Mouse (Mus musculus) liver, embryonic 12.5 days (tissue): ENCODE measurements around the gene Fras1. TPM values are rescaled to one million over a fixed set of nuclear protein-coding genes. Genes with fewer than 3 reads are reported as not detected.

Source experiments
- ATAC-seq: fragments of 200-750 bp; cut with Nextera tagmentation; 2 replicates; pipeline ENCODE4 v1.8.0; 2017; ENCODE audit warnings: moderate number of reproducible peaks, mild to moderate bottlenecking, moderate library complexity
- H3K27ac ChIP-seq: fragments of 300-500 bp; sonication (generic); 2 replicates; pipeline ENCODE4 v1.5.1; 2016; ENCODE audit warnings: mild to moderate bottlenecking
- H3K27me3 ChIP-seq: fragments of 300-500 bp; sonication (generic); replicated peaks from 2 replicates; pipeline ENCODE4 v1.6.1; 2016; ENCODE audit warnings: mild to moderate bottlenecking, moderate library complexity
- H3K36me3 ChIP-seq: fragments of 300-500 bp; sonication (generic); 2 replicates; pipeline ENCODE4 v1.6.1; 2016; ENCODE audit warnings: mild to moderate bottlenecking, moderate library complexity
- H3K4me1 ChIP-seq: fragments of 300-500 bp; sonication (generic); 2 replicates; pipeline ENCODE4 v1.6.1; 2016
- H3K4me2 ChIP-seq: fragments of 300-500 bp; sonication (generic); 2 replicates; pipeline ENCODE4 v1.6.1; 2016; ENCODE audit warnings: mild to moderate bottlenecking, moderate library complexity
- H3K4me3 ChIP-seq: fragments of 300-500 bp; sonication (generic); 2 replicates; pipeline ENCODE4 v1.5.1; 2016; ENCODE audit warnings: mild to moderate bottlenecking, moderate library complexity
- H3K9ac ChIP-seq: fragments of 300-500 bp; sonication (generic); 2 replicates; pipeline ENCODE4 v1.6.1; 2016; ENCODE audit warnings: mild to moderate bottlenecking, moderate library complexity
- H3K9me3 ChIP-seq: fragments of 300-500 bp; sonication (generic); replicated peaks from 2 replicates; pipeline ENCODE4 v1.6.1; 2016; ENCODE audit warnings: mild to moderate bottlenecking, moderate library complexity
- WGBS: fragments of 180-500 bp; shearing (Covaris S2); methylation state at CpG from one replicate; pipeline ENCODE4 v1.1.7; 2016; ENCODE audit not compliant: insufficient replicate concordance; 5-methylcytosine and 5-hydroxymethylcytosine counted together
- polyA plus RNA-seq: library from polyadenylated mRNA; unstranded; fragments of >200 nt; fragmentation: Nextera tagmentation; extraction: Ambion mirVana; gene quantifications from 2 replicates; pipeline ENCODE4 v1.2.1, GENCODE M21; 2016

The Fras1 gene
- polyA plus RNA-seq, 1 experiment from 2014 or later = 3.0 TPM

DNA sequence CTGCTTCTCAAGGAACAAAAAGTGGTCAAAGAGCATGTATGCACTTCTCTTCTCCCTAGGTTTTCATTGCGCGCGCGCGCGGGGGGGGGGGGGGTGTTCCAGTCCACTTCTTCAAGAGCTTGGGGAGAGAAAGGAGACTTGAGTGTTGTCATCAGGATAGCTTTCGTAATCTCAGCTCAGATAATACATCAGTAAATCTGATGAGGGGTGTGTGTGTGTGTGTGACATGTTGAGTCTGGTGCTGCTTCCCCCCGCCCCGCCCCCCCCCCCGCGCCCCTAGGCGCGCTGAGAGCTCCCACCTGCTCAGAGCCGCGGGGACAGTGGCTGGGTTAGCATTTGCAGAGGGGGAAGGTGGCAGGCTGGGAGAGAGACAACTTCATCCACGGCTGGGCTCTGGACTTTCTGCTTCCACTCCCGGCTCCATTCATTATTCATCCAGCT, 1.7 kb downstream of the Fras1 start:
- peak overlapping the region; percentile 50 for H3K4me3 ChIP-seq
- H3K36me3 ChIP-seq = no peaks in the 10 kb centered on the region
- H3K4me2 ChIP-seq = peak overlapping the region; percentile 69
- no peaks in the 10 kb centered on the region for H3K9me3 ChIP-seq
- no peak overlapping the region for H3K9ac ChIP-seq
- H3K4me1 ChIP-seq = no peaks in the 10 kb centered on the region
- H3K27me3 ChIP-seq = peaks cover 66% of the 10 kb centered on the region
- 4% methylated on average over 14 of the region's 17 CpGs for WGBS
- ATAC-seq = no peak
- no peak overlapping the region for H3K27ac ChIP-seq

DNA sequence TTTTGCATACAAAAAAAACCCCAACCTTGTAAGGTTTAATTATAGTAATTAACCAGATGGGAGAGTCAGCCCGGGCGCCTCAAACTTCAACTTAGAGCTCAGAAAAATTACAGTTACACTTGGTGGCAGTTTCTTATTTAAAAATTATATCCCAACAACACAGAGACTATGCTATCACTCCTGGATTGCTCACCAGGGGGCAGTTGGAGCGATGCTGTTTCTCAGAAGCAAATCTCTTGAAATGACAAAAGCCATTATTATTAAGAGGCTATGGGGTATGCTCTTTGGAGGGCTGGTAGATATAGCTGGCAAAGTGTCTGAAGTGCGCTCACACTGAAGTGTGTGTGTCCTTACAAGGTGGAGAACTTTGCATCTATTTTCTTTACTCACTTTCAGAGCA, 2.5 kb downstream of the Fras1 start:
- Histone ChIP-seq H3K4me1 (no peaks in the 10 kb centered on the region), H3K9me3 (no peaks in the 10 kb centered on the region), H3K36me3 (no peaks in the 10 kb centered on the region), H3K9ac (no peak overlapping the region), H3K27me3 (peaks cover 62% of the 10 kb centered on the region), H3K4me3 (no peak overlapping the region), H3K4me2 (no peak overlapping the region; the same call in 1 of the 2 replicates), H3K27ac (no peak overlapping the region)
- 59% methylated on average over 4 of the region's 4 CpGs for WGBS
- ATAC-seq = no peak

DNA sequence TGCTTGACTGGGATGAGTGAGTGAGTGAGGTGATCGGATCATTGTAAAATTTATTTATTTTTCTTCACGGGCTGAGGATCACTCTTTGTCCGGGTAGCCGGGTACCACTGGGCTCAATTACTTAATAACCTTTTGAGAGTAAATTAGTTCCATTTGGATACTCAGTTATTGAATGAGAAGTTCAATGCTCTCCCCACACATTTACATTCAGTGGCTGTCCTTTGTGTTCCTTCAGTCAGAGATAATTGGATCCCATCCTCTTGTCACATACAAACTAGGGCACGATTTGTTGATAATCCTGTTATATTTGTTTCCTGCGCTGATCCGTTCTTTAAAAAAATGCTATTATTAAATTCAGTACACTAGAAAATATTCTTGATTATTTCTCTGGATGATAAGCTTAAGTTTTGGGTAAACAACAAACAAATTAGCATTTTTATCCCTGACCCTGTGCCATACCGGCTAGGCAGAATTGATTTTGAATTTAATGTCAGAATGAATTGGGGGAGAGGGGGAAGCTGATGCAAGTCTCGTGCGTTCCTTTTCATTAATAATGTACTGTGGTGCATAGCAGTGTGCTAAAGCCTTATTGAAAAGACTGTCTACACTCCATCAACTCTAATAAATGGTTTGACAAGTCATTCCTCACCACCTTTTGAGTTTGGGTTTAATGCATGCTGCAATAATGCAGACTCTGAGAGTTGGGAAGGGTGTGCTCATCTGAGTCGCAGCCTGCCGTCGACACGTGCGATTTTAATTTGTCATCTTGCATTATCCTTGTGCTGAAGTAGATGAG, 12.6 kb downstream of the Fras1 start:
- Histone ChIP-seq H3K27me3 (no peaks in the 10 kb centered on the region), H3K27ac (no peak overlapping the region), H3K4me1 (no peaks in the 10 kb centered on the region), H3K9me3 (peaks cover 5% of the 10 kb centered on the region; the same call in 1 of the 2 replicates), H3K36me3 (no peaks in the 10 kb centered on the region), H3K4me2 (no peak overlapping the region), H3K4me3 (no peak overlapping the region), H3K9ac (no peak overlapping the region)
- 85% methylated on average over 15 of the region's 15 CpGs for WGBS
- no peak for ATAC-seq

DNA sequence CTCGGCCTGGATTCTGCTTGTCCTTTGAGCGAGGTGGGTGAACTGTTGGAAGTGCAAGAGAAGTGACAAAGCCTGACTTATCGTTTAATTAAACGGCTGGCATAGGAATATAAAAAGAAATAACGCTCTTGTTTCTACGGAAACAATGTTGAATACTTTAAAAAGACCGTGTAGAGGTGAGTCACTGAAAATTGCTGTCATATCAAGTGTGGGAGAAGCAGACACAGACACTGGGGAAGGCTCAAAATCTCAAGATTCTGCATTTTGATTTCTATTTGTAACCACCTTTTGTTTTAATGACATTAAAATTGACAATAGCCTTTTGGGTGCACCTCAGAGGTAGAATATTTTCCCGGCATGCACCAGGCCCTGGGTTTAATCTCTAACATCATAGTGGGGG, 14.6 kb downstream of the Fras1 start:
- Histone ChIP-seq H3K4me3 (no peak overlapping the region), H3K27ac (no peak overlapping the region), H3K9ac (no peak overlapping the region), H3K27me3 (no peaks in the 10 kb centered on the region), H3K36me3 (no peaks in the 10 kb centered on the region), H3K4me2 (no peak overlapping the region), H3K4me1 (no peaks in the 10 kb centered on the region), H3K9me3 (peaks cover 5% of the 10 kb centered on the region; the same call in 1 of the 2 replicates)
- WGBS = 80% methylated on average over 8 of the region's 8 CpGs
- ATAC-seq = no peak

DNA sequence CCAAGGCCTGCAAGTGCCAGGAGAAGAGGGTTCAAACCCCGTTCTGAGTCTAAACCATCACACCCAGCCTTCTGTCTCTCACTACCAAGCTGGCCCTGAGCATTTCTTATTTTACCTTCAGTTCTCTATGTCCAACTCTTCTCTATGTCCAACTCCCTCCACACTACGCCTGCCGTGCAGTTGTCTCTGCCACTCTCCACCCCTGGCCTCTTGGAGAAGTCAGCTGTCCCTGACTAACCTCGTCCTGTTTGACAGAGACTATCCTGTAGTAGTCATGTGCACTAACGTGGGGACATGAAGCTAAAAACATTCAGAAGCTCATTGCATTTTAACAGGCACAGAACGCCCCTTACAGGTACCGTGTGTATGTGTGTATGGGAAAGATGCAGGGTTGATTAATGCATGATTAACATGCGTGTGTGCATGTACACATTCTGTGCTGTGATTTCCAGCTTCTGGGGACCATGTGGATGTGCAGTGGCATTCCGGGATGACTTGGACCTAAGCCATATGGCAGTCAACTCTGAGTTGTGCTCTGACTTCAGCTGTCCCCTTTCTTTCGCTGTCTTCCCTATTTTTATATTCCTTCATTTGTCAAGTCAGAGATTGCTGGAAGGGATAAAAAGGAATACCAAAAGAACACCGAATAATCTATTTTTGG, 16.3 kb downstream of the Fras1 start:
- 79% methylated on average over 11 of the region's 11 CpGs for WGBS
- Histone ChIP-seq H3K9ac (no peak overlapping the region), H3K4me1 (no peaks in the 10 kb centered on the region), H3K4me2 (no peak overlapping the region), H3K27ac (no peak overlapping the region), H3K4me3 (no peak overlapping the region), H3K9me3 (peaks cover 5% of the 10 kb centered on the region; the same call in 1 of the 2 replicates), H3K27me3 (no peaks in the 10 kb centered on the region), H3K36me3 (no peaks in the 10 kb centered on the region)
- no peak for ATAC-seq

DNA sequence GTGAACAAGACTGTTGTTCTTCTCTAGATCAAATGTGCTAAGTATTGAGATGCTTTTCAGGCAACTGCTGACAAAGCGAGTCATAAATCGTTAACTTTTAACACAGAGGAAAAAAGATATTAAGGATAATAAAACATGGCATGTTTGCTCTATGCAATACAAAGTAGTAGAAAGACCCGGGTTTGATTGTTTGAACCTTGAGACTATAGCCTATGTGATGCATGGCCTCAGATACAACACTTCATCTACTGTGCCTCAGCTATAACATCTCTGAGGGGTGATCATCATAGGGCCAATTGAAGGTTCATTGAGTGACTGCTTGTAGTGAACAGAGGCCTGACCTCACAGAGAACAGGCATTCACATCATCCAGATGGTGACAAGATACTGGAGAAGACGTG, 17.3 kb downstream of the Fras1 start:
- no peak for ATAC-seq
- no peak overlapping the region for H3K9ac ChIP-seq
- H3K36me3 ChIP-seq = no peaks in the 10 kb centered on the region
- peaks cover 5% of the 10 kb centered on the region; the same call in 1 of the 2 replicates for H3K9me3 ChIP-seq
- no peak overlapping the region for H3K27ac ChIP-seq
- H3K4me3 ChIP-seq = no peak overlapping the region
- no peaks in the 10 kb centered on the region for H3K4me1 ChIP-seq
- no peaks in the 10 kb centered on the region for H3K27me3 ChIP-seq
- 72% methylated on average over 4 of the region's 4 CpGs for WGBS
- no peak overlapping the region for H3K4me2 ChIP-seq

DNA sequence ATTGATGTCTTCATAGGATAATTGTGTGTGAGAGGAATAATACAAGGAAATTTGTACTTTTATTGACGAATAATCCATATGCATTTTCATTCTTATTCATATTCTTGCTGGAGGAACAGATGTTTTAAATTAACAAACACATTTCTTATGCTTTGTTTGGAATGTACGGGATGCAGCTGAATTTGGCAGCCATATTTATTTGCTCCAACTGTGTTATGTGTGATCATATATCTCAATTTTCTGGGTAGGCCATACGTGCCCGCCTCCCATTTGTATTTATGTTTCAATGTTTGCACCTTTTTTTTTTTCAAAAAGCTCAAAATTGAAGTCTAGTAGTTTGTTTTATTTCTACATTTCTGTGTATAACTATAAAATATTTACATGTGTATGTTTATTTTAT, 21.2 kb downstream of the Fras1 start:
- no peaks in the 10 kb centered on the region for H3K36me3 ChIP-seq

DNA sequence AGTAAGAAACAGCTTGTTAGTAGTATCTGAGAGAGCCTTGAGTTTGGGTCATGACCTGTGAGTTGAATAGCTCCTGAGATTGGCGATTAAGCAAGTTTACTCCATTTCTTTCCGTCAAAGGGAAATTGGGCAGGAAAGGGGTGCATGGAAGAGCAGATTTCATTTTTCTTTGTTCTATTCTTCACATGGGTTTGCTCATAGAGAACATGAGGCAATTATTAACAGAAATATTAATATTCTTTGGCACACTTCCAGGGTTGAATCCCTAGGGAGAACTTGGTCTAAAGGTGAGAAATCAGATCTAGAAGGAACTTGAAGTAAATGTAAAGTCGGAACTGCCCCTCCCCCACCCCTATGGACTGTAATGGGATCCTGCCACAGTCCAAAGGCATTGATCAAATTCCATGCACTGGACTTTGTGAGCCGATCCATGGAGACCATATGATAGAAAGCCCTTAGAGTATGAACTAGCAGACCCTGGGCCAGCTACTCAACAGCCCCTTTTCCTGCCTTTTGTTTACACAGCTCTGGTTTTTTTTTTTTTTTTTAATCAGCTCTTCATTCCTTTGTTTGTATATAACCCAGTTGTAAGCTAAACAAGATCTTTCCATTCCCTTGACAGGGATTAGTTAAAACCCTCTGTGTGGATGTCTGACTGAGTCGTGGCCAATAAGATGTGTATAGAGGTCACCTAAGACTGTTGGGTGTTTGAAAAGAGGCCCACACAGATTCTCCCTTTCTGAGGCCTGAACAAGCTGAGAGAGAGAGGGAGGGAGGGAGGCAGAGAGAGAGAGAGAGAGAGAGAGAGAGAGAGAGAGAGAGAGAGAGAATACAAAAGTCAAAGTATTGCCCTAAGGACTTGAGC, 22.3 kb downstream of the Fras1 start:
- Histone ChIP-seq H3K27me3 (no peaks in the 10 kb centered on the region), H3K4me2 (no peak overlapping the region), H3K9ac (no peak overlapping the region), H3K27ac (no peak overlapping the region), H3K9me3 (no peaks in the 10 kb centered on the region), H3K36me3 (no peaks in the 10 kb centered on the region), H3K4me1 (no peaks in the 10 kb centered on the region), H3K4me3 (no peak overlapping the region)
- whole genome bisulfite sequencing = 52% methylated on average over 5 of the region's 5 CpGs
- no peak for ATAC-seq

More for the DNA sequence above, 21.2 kb downstream of the Fras1 start:
- Histone ChIP-seq H3K4me2 (no peak overlapping the region), H3K27ac (no peak overlapping the region), H3K4me1 (no peaks in the 10 kb centered on the region), H3K9me3 (no peaks in the 10 kb centered on the region), H3K4me3 (no peak overlapping the region), H3K9ac (no peak overlapping the region), H3K27me3 (no peaks in the 10 kb centered on the region)
- WGBS = 75% methylated on average over 4 of the region's 4 CpGs
- no peak for ATAC-seq

DNA sequence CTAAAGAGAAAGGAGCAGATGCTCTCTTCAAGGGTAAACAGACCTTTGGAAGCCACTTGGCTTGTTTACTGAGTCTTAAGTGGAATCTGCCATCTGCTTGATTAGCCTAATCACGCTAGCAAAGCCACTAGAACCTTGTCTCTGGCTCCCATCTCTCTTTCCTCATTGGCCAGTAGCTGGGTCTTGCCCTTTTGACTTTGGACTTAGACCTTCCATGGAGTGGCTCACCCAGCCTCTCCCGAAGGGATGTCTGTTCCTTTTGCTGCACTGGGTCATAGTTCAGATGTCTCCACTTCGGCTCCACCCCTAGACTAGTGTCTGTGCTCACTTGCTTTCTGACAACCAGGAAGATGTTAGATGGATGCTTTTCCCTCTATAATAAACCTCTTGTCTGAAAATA, 28.8 kb downstream of the Fras1 start:
- no peaks in the 10 kb centered on the region for H3K9me3 ChIP-seq
- no peaks in the 10 kb centered on the region for H3K36me3 ChIP-seq
- H3K4me1 ChIP-seq = no peaks in the 10 kb centered on the region
- 54% methylated on average over 3 of the region's 3 CpGs for WGBS
- H3K9ac ChIP-seq = no peak overlapping the region
- no peaks in the 10 kb centered on the region for H3K27me3 ChIP-seq
- H3K27ac ChIP-seq = no peak overlapping the region
- no peak for ATAC-seq
- H3K4me2 ChIP-seq = no peak overlapping the region
- H3K4me3 ChIP-seq = no peak overlapping the region

DNA sequence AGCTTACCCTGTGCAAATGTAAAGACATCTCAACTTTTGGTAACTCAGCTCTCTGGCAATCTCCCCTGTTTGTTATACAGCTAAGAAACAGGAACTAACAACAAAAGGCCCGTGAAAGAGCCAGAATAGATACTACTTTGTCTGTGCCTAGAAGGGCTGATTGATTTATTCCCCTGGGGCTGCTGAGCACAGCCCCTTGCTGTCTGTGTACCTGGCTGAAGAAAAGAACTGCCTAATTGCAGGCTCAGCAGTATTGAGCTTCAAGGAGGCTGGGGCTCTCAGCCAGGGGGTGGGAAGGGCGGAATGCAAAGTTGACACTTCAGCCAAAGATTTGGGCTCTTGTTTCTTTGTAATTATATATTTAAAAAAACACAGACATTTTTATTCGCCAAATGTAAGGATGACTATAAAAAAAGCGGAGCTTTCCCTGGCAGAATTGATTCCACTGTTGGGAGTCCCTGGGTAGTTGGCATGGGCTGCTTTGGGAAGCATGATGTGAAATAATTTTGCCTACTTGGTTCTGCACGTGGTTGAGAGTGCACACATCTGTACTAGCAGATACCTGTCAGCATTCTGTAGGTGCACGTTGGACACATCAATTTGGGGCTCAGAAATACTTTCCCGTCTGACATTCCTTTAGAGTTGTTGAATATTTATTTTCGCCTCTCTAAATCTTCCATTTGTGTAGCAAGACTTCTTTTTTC, 31.5 kb downstream of the Fras1 start:
- no peaks in the 10 kb centered on the region for H3K9me3 ChIP-seq

DNA sequence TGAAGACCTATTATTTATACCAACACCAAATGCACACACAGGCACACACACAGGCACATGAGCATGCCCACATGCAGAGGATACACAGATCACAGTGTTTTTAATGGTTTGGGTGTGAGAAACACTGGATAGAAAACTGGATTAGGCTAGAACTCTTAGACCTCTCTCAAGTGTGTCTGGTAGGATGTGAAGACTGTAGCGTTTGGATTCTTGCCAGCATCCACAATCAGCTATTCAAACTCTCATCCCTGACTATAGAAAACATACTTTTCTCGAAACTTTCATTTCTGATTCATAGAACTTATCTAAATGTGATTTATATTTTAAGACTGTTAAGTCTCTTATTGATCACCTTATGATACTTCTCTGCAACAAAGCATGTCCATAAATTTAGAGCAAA, 34.5 kb downstream of the Fras1 start:
- Histone ChIP-seq H3K9ac (no peak overlapping the region), H3K36me3 (no peaks in the 10 kb centered on the region), H3K4me1 (no peaks in the 10 kb centered on the region), H3K9me3 (no peaks in the 10 kb centered on the region), H3K27me3 (no peaks in the 10 kb centered on the region), H3K4me3 (no peak overlapping the region), H3K27ac (no peak overlapping the region), H3K4me2 (no peak overlapping the region)
- ATAC-seq = no peak
- WGBS = 49% methylated on average over 2 of the region's 2 CpGs

More for the DNA sequence above, 31.5 kb downstream of the Fras1 start:
- no peak overlapping the region for H3K4me2 ChIP-seq
- no peak for ATAC-seq
- H3K9ac ChIP-seq = no peak overlapping the region
- no peak overlapping the region for H3K27ac ChIP-seq
- H3K4me1 ChIP-seq = no peaks in the 10 kb centered on the region
- 58% methylated on average over 8 of the region's 8 CpGs for whole genome bisulfite sequencing
- H3K27me3 ChIP-seq = no peaks in the 10 kb centered on the region
- no peaks in the 10 kb centered on the region for H3K36me3 ChIP-seq
- H3K4me3 ChIP-seq = no peak overlapping the region
